Mouse (Mus musculus): ENCODE results near the gene Aamp.

DNA sequence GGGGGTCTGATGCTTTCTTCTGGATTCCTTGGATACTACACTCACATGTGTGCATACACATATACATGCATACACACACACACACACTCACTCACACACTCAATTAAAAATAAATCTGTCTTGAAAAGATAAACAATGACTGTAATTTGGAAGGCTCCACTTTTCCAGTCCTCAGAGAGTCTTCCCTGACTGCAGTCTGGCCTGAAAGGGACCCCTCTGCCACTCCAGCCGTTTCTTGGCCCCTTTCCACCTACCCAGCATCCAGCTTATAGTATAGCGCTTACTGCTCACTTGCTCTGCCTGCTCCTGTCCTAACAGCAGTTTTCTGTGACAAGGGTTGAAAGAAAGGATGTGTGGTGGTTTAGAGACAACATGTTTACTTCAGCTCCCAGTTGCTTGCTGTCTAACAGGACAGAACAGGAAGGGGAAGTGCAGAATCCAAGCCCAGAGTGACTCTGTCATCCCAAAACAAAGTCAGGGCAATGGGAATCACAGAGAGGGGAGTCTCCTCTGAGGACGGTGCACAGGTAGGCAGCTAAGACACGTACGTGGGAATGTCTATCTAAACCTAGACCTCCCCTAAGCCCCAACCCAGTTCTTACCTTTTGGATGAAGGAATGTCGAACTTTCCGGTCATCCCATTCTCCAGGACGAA lies 8.9 kb upstream of the Aamp start:
- no peak for TF ChIP-seq CTCF (IDR thresholded peaks at IDR 0.05)
- TF ChIP-seq EP300 (IDR thresholded peaks at IDR 0.05; ENCODE audit: insufficient read depth, low read depth, low read length): no peak
- no peak for TF ChIP-seq POLR2A (IDR thresholded peaks at IDR 0.05; ENCODE audit: insufficient read depth, low read depth, low read length)
